In genomic region chr2:84938249-84938946, GRCm38 (mm10) we compare ENCODE assay signal across 1 mouse cellular context.
A peak's percentile ranks its signal among the peaks of the same experiment; 100 is the strongest.
TF ChIP-seq lines count a peak whose summit lies in the region.

No protein-coding gene starts in this region.

TF ChIP-seq in MEL, 35 proteins besides CTCF, POLR2A, EP300 and RAD21 (continued from another document):
- TF ChIP-seq NRF1 (IDR thresholded peaks at IDR 0.05; ENCODE audit: insufficient read depth, low read depth, low read length, poor library complexity, severe bottlenecking) (no peak), SIN3A (IDR thresholded peaks at IDR 0.05; ENCODE audit: low read length) (peak; percentile 82), GABPA (IDR thresholded peaks at IDR 0.05; ENCODE audit: low read depth, low read length) (no peak), GATA1 (IDR thresholded peaks at IDR 0.05; ENCODE audit: low read depth, low read length) (peak; percentile 99), MYB (IDR thresholded peaks at IDR 0.05; ENCODE audit: low read depth, low read length) (no peak), ZMIZ1 (IDR thresholded peaks at IDR 0.05; ENCODE audit: low read depth, low read length) (peak; percentile 78; the same call in 1 of the 2 replicates)
